Comparison of ENCODE assay signal across 22 mouse cellular contexts in genomic region chr8:103561606-103562005, GRCm38 (mm10).
"Had no signal": no experiment of that assay in that cellular context is flagged by ENCODE, and none has a peak within 500 bp of the region (broad histone marks: within the 10 kb centered on the region; RNA-seq: fewer than 3 reads in every experiment).

No protein-coding gene starts in this region.

- H3K36me3 ChIP-seq: heart, embryonic 13.5 days; heart, embryonic 15.5 days; hindbrain, embryonic 13.5 days; hindbrain, embryonic 15.5 days; limb, embryonic 13.5 days; limb, embryonic 15.5 days had no signal

- H3K9me3 ChIP-seq: heart, embryonic 13.5 days; heart, embryonic 15.5 days; hindbrain, embryonic 13.5 days; hindbrain, embryonic 15.5 days; limb, embryonic 13.5 days; limb, embryonic 15.5 days had no signal

- H3K27ac ChIP-seq: heart, adult 2 months; heart, embryonic 13.5 days; heart, embryonic 15.5 days; hindbrain, embryonic 13.5 days; hindbrain, embryonic 15.5 days; hindbrain, postnatal 0 days; limb, embryonic 13.5 days; limb, embryonic 15.5 days had no signal

- H3K27me3 ChIP-seq: heart, embryonic 13.5 days; heart, embryonic 15.5 days; hindbrain, embryonic 13.5 days; hindbrain, embryonic 15.5 days; limb, embryonic 13.5 days; limb, embryonic 15.5 days had no signal

- H3K4me3 ChIP-seq: heart, adult 2 months; heart, embryonic 13.5 days; heart, embryonic 15.5 days; hindbrain, embryonic 13.5 days; hindbrain, embryonic 15.5 days; limb, embryonic 13.5 days; limb, embryonic 15.5 days had no signal

- DNase-seq: forebrain, postnatal 0 days; gastrocnemius, postnatal 14 days; gastrocnemius, postnatal 36 days; heart, adult 11 months; heart, adult 2 months; heart, postnatal 14 days; heart, postnatal 36 days; kidney, adult 11 months; kidney, adult 8-10 months; kidney, postnatal 25 days; layer of hippocampus, adult 9-11 months; layer of hippocampus, postnatal 36 days; left cerebral cortex, postnatal 4 days had no signal

- H3K4me1 ChIP-seq: heart, embryonic 13.5 days; heart, embryonic 15.5 days; hindbrain, embryonic 13.5 days; hindbrain, embryonic 15.5 days; limb, embryonic 13.5 days; limb, embryonic 15.5 days had no signal

- H3K4me2 ChIP-seq: heart, embryonic 11.5 days; heart, embryonic 13.5 days; heart, embryonic 15.5 days; hindbrain, embryonic 13.5 days; hindbrain, embryonic 15.5 days; limb, embryonic 13.5 days; limb, embryonic 15.5 days had no signal

- H3K9ac ChIP-seq: forebrain, postnatal 0 days; heart, embryonic 13.5 days; heart, embryonic 15.5 days; hindbrain, embryonic 13.5 days; hindbrain, embryonic 15.5 days; limb, embryonic 13.5 days; limb, embryonic 15.5 days had no signal

- ATAC-seq: forebrain, postnatal 0 days; hindbrain, postnatal 0 days; intestine, embryonic 16.5 days had no signal
